Mouse (Mus musculus): Measurements from ENCODE around the gene Zfp82.

DNA sequence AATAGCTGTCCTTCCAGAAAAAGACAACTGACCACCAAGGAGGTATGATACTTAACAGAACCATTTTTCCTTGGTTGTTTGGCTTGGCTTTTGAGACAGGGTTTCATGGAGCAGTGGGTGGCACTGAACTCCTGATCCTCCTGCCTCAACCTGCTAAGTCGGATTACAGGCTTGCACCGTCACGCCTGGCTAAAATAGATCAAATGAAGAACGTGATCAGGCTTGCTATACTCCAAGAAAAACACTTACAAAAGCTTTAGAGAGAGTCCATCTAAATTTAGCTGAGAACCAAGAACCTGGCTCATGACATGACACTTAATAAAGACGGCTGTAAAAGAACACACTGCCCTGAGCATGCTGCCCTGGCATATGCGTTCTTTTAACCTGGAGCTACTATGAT, 12.4 kb downstream of the Zfp82 start:
- TF ChIP-seq CTCF (IDR thresholded peaks at IDR 0.05; ENCODE audit: low read depth) (no peak), EP300 (IDR thresholded peaks at IDR 0.05; ENCODE audit: low read depth) (no peak)

Data from liver, embryonic 14.5 days (tissue).